Mouse (Mus musculus): ENCODE data around the gene Ppia. TPM values are rescaled to one million over a fixed set of nuclear protein-coding genes. Genes with fewer than 3 reads are reported as not detected.

Gene Ppia
- 3,507 TPM for polyA plus RNA-seq (2015; fragmentation: Illumina TruSeq; extraction: RNeasy Lipid Tissue Mini Kit (QIAGEN cat#74804); ENCODE audit: low read depth, low replicate concordance)

DNA sequence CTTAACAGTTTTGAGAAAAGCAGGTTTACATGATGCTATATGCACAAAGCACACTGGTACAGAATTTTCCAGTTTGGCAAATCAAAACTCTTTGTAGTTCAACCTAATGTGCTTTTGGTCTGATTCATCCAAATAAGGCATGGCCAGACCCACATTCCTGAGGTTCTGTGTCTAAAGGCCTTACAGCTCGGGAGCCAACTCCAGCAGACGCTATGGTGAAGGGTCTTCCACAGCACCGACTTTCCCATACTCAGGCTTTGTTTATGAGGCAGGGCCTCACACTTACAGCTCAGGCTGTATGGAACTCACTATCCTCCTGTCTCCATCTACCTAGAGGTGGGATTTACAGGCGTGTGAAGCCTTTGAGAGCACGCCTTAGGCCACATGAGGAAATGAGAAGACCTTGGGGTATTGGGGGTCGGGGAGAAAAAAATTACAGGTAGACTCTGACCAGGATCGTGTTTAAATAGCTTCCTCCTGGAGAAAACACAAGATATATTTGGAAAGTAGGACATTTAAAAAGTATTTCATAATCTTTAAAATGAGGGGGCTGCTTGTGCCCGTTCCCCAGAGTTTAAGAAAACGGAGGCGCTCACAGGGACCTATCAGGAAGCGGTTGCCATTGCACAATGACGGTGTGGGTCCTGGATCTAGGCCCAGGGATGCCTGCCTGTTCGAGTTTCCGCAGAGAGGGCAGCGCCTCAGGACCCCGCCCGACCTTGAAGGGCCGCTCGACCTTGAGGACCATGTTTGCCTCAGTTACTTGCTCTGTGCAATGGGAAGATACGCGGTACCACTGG, at the start of gene Ppia:
TSS of gene Ppia (plus strand) at position 693 of the 800 bp plus-strand sequence.

DNA sequence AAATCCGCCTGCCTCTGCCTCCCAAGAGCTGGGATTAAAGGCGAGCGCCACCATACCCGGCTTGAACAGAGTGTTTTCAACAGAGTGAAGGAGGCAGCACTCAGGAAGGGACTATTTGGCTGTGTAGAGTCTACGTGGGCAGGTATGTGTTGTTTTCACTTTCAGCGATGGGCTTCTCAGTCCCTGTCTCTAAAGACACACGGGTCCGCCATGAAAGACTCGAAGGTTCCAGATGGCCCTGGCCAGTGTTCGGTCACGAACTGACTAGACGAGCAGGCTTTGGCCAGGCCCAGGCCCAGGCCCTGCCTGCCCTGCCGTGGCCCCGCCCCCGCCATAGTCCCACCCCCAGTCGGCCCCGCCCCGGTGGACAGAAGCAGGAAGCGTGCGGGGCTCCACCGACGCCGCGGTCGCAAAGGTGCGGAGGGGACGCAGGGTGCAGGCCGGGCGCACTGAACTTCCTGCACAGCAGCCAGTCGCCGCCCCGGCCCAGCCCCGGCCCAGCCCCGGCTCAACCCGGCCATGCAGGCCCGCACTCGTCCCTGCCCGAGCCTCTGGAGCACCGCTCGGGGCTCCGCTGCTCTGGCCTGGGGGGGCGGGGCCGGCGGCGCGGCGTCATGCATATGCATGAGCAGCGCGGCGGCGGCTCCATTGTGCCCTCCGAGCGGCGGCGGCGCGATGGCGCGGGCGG, 26.4 kb upstream of the Ppia start, which contains the start of gene Zmiz2:
TSS of gene Zmiz2 (plus strand) at position 349 of the 688 bp plus-strand sequence.

GRCm38 (mm10) chr11:6444077-6444853, 29.0 kb downstream of the Ppia start, which contains the start of gene H2afv:
H2afv (minus strand) TSS chr11:6444443.

Other genes starting within 250 kb of the Ppia start
- 0.46 TPM for gene A730071L15Rik, start 215.4 kb upstream of the Ppia start, polyA plus RNA-seq (2015; fragmentation: Illumina TruSeq; extraction: RNeasy Lipid Tissue Mini Kit (QIAGEN cat#74804); ENCODE audit: low read depth, low replicate concordance)
- gene Nudcd3, start 215.0 kb upstream of the Ppia start, polyA plus RNA-seq (2015; fragmentation: Illumina TruSeq; extraction: RNeasy Lipid Tissue Mini Kit (QIAGEN cat#74804); ENCODE audit: low read depth, low replicate concordance), result 98.7 TPM
- 0.97 TPM for gene Npc1l1, start 185.3 kb upstream of the Ppia start, polyA plus RNA-seq (2015; fragmentation: Illumina TruSeq; extraction: RNeasy Lipid Tissue Mini Kit (QIAGEN cat#74804); ENCODE audit: low read depth, low replicate concordance)
- gene Ddx56, start 147.7 kb upstream of the Ppia start, polyA plus RNA-seq (2015; fragmentation: Illumina TruSeq; extraction: RNeasy Lipid Tissue Mini Kit (QIAGEN cat#74804); ENCODE audit: low read depth, low replicate concordance), result 40.0 TPM
- 94.1 TPM for gene Tmed4, start 140.6 kb upstream of the Ppia start, polyA plus RNA-seq (2015; fragmentation: Illumina TruSeq; extraction: RNeasy Lipid Tissue Mini Kit (QIAGEN cat#74804); ENCODE audit: low read depth, low replicate concordance)
- 163 TPM for gene Ogdh, start 123.8 kb upstream of the Ppia start, polyA plus RNA-seq (2015; fragmentation: Illumina TruSeq; extraction: RNeasy Lipid Tissue Mini Kit (QIAGEN cat#74804); ENCODE audit: low read depth, low replicate concordance)
- gene Zmiz2, start 26.4 kb upstream of the Ppia start, polyA plus RNA-seq (2015; fragmentation: Illumina TruSeq; extraction: RNeasy Lipid Tissue Mini Kit (QIAGEN cat#74804); ENCODE audit: low read depth, low replicate concordance), result 132 TPM
- gene H2afv, start 29.0 kb downstream of the Ppia start, polyA plus RNA-seq (2015; fragmentation: Illumina TruSeq; extraction: RNeasy Lipid Tissue Mini Kit (QIAGEN cat#74804); ENCODE audit: low read depth, low replicate concordance), result 88.1 TPM
- gene Purb, start 60.5 kb downstream of the Ppia start, polyA plus RNA-seq (2015; fragmentation: Illumina TruSeq; extraction: RNeasy Lipid Tissue Mini Kit (QIAGEN cat#74804); ENCODE audit: low read depth, low replicate concordance), result 168 TPM
- 0.18 TPM for gene Myo1g, start 105.5 kb downstream of the Ppia start, polyA plus RNA-seq (2015; fragmentation: Illumina TruSeq; extraction: RNeasy Lipid Tissue Mini Kit (QIAGEN cat#74804); ENCODE audit: low read depth, low replicate concordance)
- 70.4 TPM for gene Ccm2, start 131.4 kb downstream of the Ppia start, polyA plus RNA-seq (2015; fragmentation: Illumina TruSeq; extraction: RNeasy Lipid Tissue Mini Kit (QIAGEN cat#74804); ENCODE audit: low read depth, low replicate concordance)
- gene Nacad, start 190.6 kb downstream of the Ppia start, polyA plus RNA-seq (2015; fragmentation: Illumina TruSeq; extraction: RNeasy Lipid Tissue Mini Kit (QIAGEN cat#74804); ENCODE audit: low read depth, low replicate concordance), result 50.2 TPM
- gene Tbrg4, start 210.6 kb downstream of the Ppia start, polyA plus RNA-seq (2015; fragmentation: Illumina TruSeq; extraction: RNeasy Lipid Tissue Mini Kit (QIAGEN cat#74804); ENCODE audit: low read depth, low replicate concordance), result 32.2 TPM
- not detected for gene Wap, start 223.2 kb downstream of the Ppia start, polyA plus RNA-seq (2015; fragmentation: Illumina TruSeq; extraction: RNeasy Lipid Tissue Mini Kit (QIAGEN cat#74804); ENCODE audit: low read depth, low replicate concordance)
- gene Ramp3, start 243.1 kb downstream of the Ppia start, polyA plus RNA-seq (2015; fragmentation: Illumina TruSeq; extraction: RNeasy Lipid Tissue Mini Kit (QIAGEN cat#74804); ENCODE audit: low read depth, low replicate concordance), result 45.2 TPM

Data from brain, adult 10 weeks (tissue).